Mouse (Mus musculus) midbrain, embryonic 16.5 days (tissue): ENCODE data around the gene Abcc10. TPM values are rescaled to one million over a fixed set of nuclear protein-coding genes. Genes with fewer than 3 reads are reported as not detected.

Experiments
- ATAC-seq: fragments of 200-750 bp; cut with Nextera tagmentation; 2 replicates; pipeline ENCODE4 v1.8.0; 2017; ENCODE audit warnings: moderate TSS enrichment
- H3K27ac ChIP-seq: fragments of 300-500 bp; sonication (generic); 2 replicates; pipeline ENCODE4 v1.5.1; 2014; ENCODE audit warnings: mild to moderate bottlenecking, low read length, mixed read lengths
- H3K27me3 ChIP-seq: fragments of 300-500 bp; sonication (generic); 2 replicates; pipeline ENCODE4 v1.6.1; 2014; ENCODE audit warnings: low read depth, low read length, mixed read lengths; ENCODE audit not compliant: control insufficient read depth, insufficient read depth
- H3K36me3 ChIP-seq: fragments of 300-500 bp; sonication (generic); 2 replicates; pipeline ENCODE4 v1.6.1; 2014; ENCODE audit warnings: mild to moderate bottlenecking, low read length, moderate library complexity, mixed read lengths; ENCODE audit not compliant: control insufficient read depth, insufficient read depth
- H3K4me1 ChIP-seq: fragments of 300-500 bp; sonication (generic); 2 replicates; pipeline ENCODE4 v1.6.1; 2014; ENCODE audit warnings: mild to moderate bottlenecking, low read length, mixed read lengths; ENCODE audit not compliant: control insufficient read depth, insufficient read depth
- H3K4me2 ChIP-seq: fragments of 300-500 bp; sonication (generic); 2 replicates; pipeline ENCODE4 v1.6.1; 2014; ENCODE audit warnings: mild to moderate bottlenecking, low read length, mixed read lengths
- H3K4me3 ChIP-seq: fragments of 300-500 bp; sonication (generic); 2 replicates; pipeline ENCODE4 v1.5.1; 2014; ENCODE audit warnings: low read depth, mild to moderate bottlenecking, low read length, moderate library complexity, mixed read lengths
- H3K9ac ChIP-seq: fragments of 300-500 bp; sonication (generic); 2 replicates; pipeline ENCODE4 v1.6.1; 2014; ENCODE audit warnings: low read depth, low read length, mixed read lengths
- H3K9me3 ChIP-seq: fragments of 300-500 bp; sonication (generic); replicated peaks from 2 replicates; pipeline ENCODE4 v1.6.1; 2014; ENCODE audit warnings: mild to moderate bottlenecking, low read length, mixed read lengths; ENCODE audit not compliant: control insufficient read depth, poor library complexity, severe bottlenecking
- WGBS: fragments of 180-500 bp; shearing (Covaris S2); extraction: QIAGEN DNeasy Blood & Tissue Kit; methylation state at CpG from one replicate; pipeline ENCODE4 v1.1.7; 2014; 5-methylcytosine and 5-hydroxymethylcytosine counted together
- polyA plus RNA-seq: library from polyadenylated mRNA; unstranded; fragments of >200 nt; fragmentation: Nextera tagmentation; extraction: Ambion mirVana; gene quantifications from 2 replicates; pipeline ENCODE4 v1.2.1, GENCODE M21; 2015

Abcc10 gene
- polyA plus RNA-seq, 1 experiment from 2014 or later, result 10.3 TPM

DNA sequence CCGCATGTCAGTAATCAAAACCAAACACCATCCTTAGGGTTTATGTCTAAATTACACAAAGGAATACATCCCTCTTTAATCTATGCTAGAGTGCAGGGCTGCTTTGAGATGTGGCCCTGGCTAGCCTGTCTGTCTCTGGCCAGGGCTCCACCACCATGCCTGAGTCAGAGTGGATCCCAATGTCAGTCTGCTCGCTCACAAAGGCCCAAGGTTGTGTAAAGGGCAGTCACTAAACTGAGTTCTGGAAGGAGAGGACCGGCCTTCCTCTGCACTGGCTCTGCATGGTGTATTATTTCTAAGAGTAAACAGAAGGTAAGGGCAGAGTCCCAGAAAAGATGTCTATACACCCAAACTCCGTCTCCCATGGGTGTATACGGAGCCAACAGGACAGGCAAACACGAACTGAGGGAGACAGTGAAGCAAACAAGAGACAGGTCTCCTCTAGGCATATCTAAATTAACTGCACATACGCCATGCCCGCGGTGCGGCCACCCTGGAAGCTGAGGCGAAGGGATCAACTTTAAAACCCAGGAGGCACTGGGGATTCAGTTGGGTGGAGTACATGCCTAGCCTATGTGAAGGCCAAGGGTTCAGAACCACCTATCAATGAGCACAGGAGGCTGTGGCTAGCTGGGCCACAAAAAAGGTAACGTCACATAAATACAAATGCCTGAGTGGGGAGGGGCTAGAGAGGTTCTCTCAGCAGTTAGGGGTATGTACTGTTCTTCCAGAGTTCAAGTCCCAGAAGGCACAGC lies 50.0 kb downstream of the Abcc10 start:
- Histone ChIP-seq H3K4me1 (peaks cover 11% of the 10 kb centered on the region), H3K27ac (no peak overlapping the region), H3K9me3 (no peaks in the 10 kb centered on the region), H3K36me3 (no peaks in the 10 kb centered on the region), H3K4me2 (no peak overlapping the region), H3K9ac (no peak overlapping the region), H3K4me3 (no peak overlapping the region), H3K27me3 (no peaks in the 10 kb centered on the region)
- no peak for ATAC-seq
- WGBS, result 94% methylated on average over 12 of the region's 12 CpGs

DNA sequence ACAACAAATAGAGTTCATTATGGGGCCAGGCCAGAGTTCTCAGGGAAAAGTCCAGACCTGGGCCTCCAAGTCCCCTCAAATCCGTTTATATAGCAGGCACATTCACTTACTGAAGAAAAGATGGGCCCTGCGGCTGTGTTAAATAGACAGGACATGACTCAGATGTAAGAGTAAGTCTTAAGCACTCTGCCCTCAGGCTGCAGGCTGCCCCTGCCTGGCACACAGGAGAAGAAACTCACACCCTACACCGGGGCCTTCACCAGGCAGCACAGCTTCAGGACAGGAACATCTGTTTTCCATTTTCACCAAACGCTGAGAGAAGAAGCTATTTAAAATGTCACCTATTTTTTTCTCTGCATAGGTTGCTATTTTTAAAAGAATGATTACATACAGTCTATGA lies 50.6 kb downstream of the Abcc10 start:
- Histone ChIP-seq H3K27ac (no peak overlapping the region), H3K36me3 (no peaks in the 10 kb centered on the region), H3K9ac (no peak overlapping the region), H3K27me3 (no peaks in the 10 kb centered on the region), H3K4me1 (peaks cover 9% of the 10 kb centered on the region), H3K4me3 (no peak overlapping the region), H3K9me3 (no peaks in the 10 kb centered on the region), H3K4me2 (no peak overlapping the region)
- WGBS, result 90% methylated on average over 4 of the region's 4 CpGs
- no peak for ATAC-seq

DNA sequence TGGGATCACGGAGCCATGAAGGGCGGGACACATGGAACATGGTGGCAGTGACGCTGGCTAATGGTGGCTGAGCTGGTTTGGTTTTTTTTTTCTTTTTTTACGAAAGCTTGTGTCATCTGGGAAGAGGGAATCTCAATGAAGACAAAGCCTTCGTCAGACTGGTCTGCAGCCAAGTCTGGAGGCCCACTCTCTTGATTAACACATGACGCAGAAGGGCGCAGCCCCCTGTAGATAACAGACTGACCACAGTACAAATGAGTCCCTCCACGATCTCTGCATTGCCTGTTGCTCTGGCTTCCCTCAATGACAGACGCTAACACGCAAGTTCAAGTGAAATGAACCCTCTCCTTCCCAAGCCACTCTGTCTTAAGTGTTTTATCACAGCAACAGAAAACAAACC lies 52.6 kb downstream of the Abcc10 start:
- H3K36me3 ChIP-seq, result no peaks in the 10 kb centered on the region
- H3K4me2 ChIP-seq, result no peak overlapping the region
- no peak for ATAC-seq
- no peaks in the 10 kb centered on the region for H3K27me3 ChIP-seq
- H3K9ac ChIP-seq, result no peak overlapping the region
- WGBS, result 89% methylated on average over 10 of the region's 10 CpGs
- no peak overlapping the region for H3K4me3 ChIP-seq
- no peak overlapping the region for H3K27ac ChIP-seq
- no peaks in the 10 kb centered on the region for H3K4me1 ChIP-seq
- no peaks in the 10 kb centered on the region for H3K9me3 ChIP-seq

DNA sequence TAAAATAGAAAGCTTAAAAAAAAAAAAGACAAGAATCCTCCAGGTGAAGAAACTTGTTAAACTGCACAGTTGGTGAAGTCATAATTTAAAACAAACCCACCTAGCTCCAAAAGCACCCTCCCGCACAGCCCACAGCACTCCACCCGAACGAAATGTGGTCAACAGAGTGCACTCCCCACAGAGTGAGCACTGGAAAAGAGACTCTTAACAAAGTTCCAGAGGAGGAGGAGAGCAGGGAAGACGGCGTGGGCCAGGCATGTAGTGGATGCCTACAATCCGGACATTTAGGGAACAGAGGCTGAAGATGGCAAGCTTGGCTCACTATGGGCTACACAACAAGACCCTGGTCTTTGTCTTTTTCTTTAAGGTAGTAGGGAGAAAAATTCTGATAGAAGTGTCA lies 53.1 kb downstream of the Abcc10 start:
- no peak for ATAC-seq
- Histone ChIP-seq H3K36me3 (no peaks in the 10 kb centered on the region), H3K4me1 (no peaks in the 10 kb centered on the region), H3K4me3 (no peak overlapping the region), H3K4me2 (no peak overlapping the region), H3K27ac (no peak overlapping the region), H3K9me3 (no peaks in the 10 kb centered on the region), H3K27me3 (no peaks in the 10 kb centered on the region), H3K9ac (no peak overlapping the region)
- WGBS, result 90% methylated on average over 6 of the region's 6 CpGs

DNA sequence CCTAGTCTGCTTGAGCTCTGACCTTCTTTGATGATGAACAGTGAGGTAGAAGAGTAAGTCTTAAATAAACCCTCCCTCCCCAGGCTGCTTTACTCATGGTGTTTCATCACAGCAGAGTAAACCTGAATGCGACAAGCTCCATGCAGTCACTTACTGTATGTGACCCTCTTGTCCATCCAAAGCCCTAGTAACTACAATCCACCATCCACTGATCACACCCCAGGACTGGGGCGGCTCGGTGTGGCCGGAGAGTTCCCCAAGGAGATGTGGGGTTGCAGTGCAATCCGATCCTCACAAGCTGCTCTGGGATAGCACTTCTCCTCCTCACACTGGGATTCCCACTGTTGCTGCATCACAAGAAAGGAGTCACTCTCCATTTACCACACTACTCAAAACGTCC lies 53.7 kb downstream of the Abcc10 start:
- no peak overlapping the region for H3K4me3 ChIP-seq
- no peaks in the 10 kb centered on the region for H3K9me3 ChIP-seq
- H3K27ac ChIP-seq, result no peak overlapping the region
- no peak for ATAC-seq
- 83% methylated on average over 6 of the region's 6 CpGs for WGBS
- H3K9ac ChIP-seq, result no peak overlapping the region
- H3K27me3 ChIP-seq, result no peaks in the 10 kb centered on the region
- no peaks in the 10 kb centered on the region for H3K4me1 ChIP-seq
- no peaks in the 10 kb centered on the region for H3K36me3 ChIP-seq
- H3K4me2 ChIP-seq, result no peak overlapping the region

DNA sequence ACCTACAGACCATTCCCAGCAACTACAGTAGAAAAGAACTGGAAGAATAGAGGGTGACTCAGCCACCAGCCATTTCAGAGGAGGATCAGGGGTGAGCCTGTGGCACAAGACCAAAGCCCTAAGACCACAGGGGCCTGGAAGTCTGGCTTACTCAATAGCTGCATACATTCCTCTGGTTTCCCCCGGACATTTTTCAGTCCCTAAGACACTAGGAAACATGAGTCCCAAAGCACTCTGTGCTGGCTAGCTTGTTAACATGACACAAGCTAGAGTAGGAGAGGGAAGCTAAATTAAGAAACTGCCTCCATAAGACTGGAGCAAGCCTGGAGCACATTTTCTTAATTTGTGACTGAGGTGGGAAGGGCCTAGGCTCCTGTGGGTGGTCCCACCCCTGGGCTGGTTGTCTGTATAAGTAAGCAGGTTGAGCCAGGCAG lies 54.3 kb downstream of the Abcc10 start:
- ATAC-seq, result no peak
- Histone ChIP-seq H3K4me1 (no peaks in the 10 kb centered on the region), H3K27ac (no peak overlapping the region), H3K9me3 (no peaks in the 10 kb centered on the region), H3K27me3 (no peaks in the 10 kb centered on the region), H3K9ac (no peak overlapping the region), H3K4me2 (no peak overlapping the region), H3K4me3 (no peak overlapping the region), H3K36me3 (no peaks in the 10 kb centered on the region)
- WGBS, result 76% methylated on average over 1 of the region's 1 CpGs

DNA sequence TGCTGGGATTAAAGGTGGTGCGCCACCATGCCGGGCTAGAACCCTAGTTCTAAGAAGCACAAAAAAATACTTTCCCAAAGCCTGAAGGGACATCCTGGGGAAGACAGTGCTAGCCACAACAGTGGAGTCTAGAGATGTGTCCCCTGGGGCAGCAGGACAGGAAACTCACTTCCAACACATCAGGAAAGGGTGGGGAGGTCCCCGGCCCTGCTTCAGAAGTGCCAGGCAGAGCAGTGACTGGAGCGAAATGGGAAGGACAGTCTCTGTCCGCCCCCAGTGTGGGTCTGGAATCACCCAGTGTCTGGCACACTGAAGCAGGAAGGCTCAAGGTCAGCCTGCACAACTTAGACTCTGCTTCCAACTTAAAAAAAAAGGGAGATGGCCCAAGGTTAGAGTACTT lies 55.5 kb downstream of the Abcc10 start:
- Histone ChIP-seq H3K27me3 (no peaks in the 10 kb centered on the region), H3K27ac (no peak overlapping the region), H3K4me2 (no peak overlapping the region), H3K36me3 (no peaks in the 10 kb centered on the region), H3K9ac (no peak overlapping the region), H3K4me3 (no peak overlapping the region), H3K9me3 (no peaks in the 10 kb centered on the region), H3K4me1 (no peaks in the 10 kb centered on the region)
- ATAC-seq, result no peak
- WGBS, result 91% methylated on average over 5 of the region's 5 CpGs

DNA sequence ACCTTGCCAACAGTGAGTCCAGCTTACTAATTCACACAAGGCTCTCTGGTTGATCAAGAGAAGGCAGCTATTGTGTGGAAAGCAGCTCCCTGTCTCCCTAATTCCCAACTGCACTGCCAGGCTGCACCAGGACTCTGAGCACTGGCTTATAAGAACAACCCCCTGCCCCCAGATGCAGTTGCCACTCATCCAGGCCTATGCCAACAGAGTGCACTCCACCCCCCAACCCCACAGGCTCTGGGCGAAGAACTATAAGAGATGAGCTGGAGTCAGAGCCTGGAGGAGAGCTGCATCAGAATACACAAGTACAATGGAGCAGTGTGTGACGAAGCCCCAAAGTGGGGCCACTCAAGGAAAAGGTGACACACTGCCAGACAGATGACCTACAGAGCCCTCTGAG lies 56.1 kb downstream of the Abcc10 start:
- Histone ChIP-seq H3K4me2 (no peak overlapping the region), H3K4me3 (no peak overlapping the region), H3K36me3 (no peaks in the 10 kb centered on the region), H3K9me3 (no peaks in the 10 kb centered on the region), H3K27ac (no peak overlapping the region), H3K4me1 (no peaks in the 10 kb centered on the region), H3K27me3 (no peaks in the 10 kb centered on the region), H3K9ac (no peak overlapping the region)
- WGBS, result 82% methylated on average over 2 of the region's 2 CpGs
- no peak for ATAC-seq

DNA sequence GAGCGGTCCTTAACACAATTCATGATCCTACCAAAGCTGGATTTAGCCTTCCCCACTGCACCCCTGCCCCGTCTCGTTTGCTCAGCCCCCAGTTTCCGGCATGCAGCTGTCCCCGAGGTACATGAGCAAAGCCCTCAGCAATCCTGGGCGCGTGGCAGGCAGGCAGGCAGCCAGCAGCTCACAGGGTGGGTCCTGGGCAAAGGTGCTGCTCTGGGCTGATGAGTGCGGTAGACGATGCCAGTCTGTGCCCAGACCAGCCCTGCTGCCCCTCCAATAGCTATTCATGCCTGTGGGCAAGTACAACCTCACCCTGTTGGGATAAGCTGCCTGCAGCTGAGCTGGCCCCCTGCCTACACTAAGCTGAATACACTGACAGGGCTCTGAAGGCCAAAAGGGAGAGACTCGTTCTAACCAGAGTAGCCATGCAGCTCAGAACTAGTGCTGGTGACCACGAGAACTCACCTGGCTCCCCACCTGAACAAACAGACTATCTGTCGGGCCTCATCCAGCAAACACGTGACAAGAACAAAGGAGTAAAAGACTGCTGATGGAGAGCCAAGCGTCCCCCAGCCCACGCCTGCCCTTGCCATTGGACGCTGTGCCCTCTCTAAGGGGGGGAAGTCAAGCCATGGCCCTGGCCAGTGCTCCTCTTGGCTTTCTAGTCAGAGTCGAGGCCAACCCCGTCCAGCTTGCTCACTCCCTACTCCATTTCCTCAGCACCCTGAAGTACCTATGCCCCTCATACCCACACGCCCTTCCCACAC lies 58.2 kb downstream of the Abcc10 start:
- no peak overlapping the region for H3K4me2 ChIP-seq
- H3K9me3 ChIP-seq, result no peaks in the 10 kb centered on the region
- ATAC-seq, result no peak
- H3K27ac ChIP-seq, result no peak overlapping the region
- no peaks in the 10 kb centered on the region for H3K27me3 ChIP-seq
- no peaks in the 10 kb centered on the region for H3K36me3 ChIP-seq
- no peaks in the 10 kb centered on the region for H3K4me1 ChIP-seq
- no peak overlapping the region for H3K9ac ChIP-seq
- H3K4me3 ChIP-seq, result no peak overlapping the region
- WGBS, result 84% methylated on average over 19 of the region's 19 CpGs
